In genomic region chr14:120295355-120296220, GRCm38 (mm10) we compare ENCODE assay signal across 8 mouse cellular contexts. TPM values are rescaled to one million over a fixed set of nuclear protein-coding genes. Genes with fewer than 3 reads are reported as not detected.
DNase-seq lines count a peak whose midpoint lies in the region; ATAC-seq and TF ChIP-seq lines count a peak whose summit lies in the region.

No protein-coding gene starts in this region.

- H3K4me1 ChIP-seq in lung, embryonic 15.5 days = peaks cover 95% of the 10 kb centered on the region
- peaks cover 99% of the 10 kb centered on the region for H3K4me1 ChIP-seq in heart, embryonic 13.5 days

- H3K9ac ChIP-seq in lung, embryonic 15.5 days = no peak overlapping the region
- H3K9ac ChIP-seq in heart, embryonic 13.5 days = peak overlapping the region; percentile 72; the same call in 1 of the 2 replicates

- no peaks in the 10 kb centered on the region for H3K36me3 ChIP-seq in lung, embryonic 15.5 days
- H3K36me3 ChIP-seq in heart, embryonic 13.5 days = peaks cover 13% of the 10 kb centered on the region
- no peaks in the 10 kb centered on the region for H3K36me3 ChIP-seq in myocyte (ENCODE audit: control insufficient read depth, insufficient read depth)

- no peak overlapping the region for H3ac ChIP-seq in myocyte (ENCODE audit: control insufficient read depth, insufficient read length)

- H3K4me3 ChIP-seq in lung, embryonic 15.5 days = no peak overlapping the region
- no peak overlapping the region for H3K4me3 ChIP-seq in heart, embryonic 13.5 days
- H3K4me3 ChIP-seq in myocyte = peak overlapping the region; percentile 22

- DNase-seq in cerebellum, postnatal 4 days (ENCODE audit: low spot score in 2 of 2) = no peak
- no peak for DNase-seq in lung, postnatal 14 days
- no peak for DNase-seq in urinary bladder, postnatal 25 days (ENCODE audit: low spot score)

- H3K27ac ChIP-seq in lung, embryonic 15.5 days = peak overlapping the region; percentile 87
- peak overlapping the region; percentile 94 for H3K27ac ChIP-seq in heart, embryonic 13.5 days (replicated peaks)

- ATAC-seq in cerebellum, adult (ENCODE audit: insufficient number of reproducible peaks, low FRiP score, low TSS enrichment) = peak; percentile 40
- ATAC-seq in lung, embryonic 15.5 days (ENCODE audit: borderline replicate concordance, extremely low read depth, low FRiP score, low TSS enrichment) = no peak; the same call in 1 of the 2 replicates
- ATAC-seq in heart, embryonic 13.5 days (ENCODE audit: extremely low read depth, insufficient number of reproducible peaks, low FRiP score, low TSS enrichment) = no peak
- no peak for ATAC-seq in granulocyte monocyte progenitor cell, adult 5-6 weeks (replicated peaks; ENCODE audit: poor library complexity, severe bottlenecking)

- no peak for TF ChIP-seq POLR2A in myocyte (IDR thresholded peaks at IDR 0.05; ENCODE audit: insufficient read length, low read depth)

- peaks cover 87% of the 10 kb centered on the region for H3K79me2 ChIP-seq in myocyte (ENCODE audit: control insufficient read depth, insufficient read depth)

- H3K27me3 ChIP-seq in lung, embryonic 15.5 days = no peaks in the 10 kb centered on the region
- H3K27me3 ChIP-seq in heart, embryonic 13.5 days (replicated peaks) = no peaks in the 10 kb centered on the region
- no peaks in the 10 kb centered on the region for H3K27me3 ChIP-seq in myocyte (ENCODE audit: control insufficient read depth, insufficient read depth, insufficient read length)

- no peaks in the 10 kb centered on the region for H3K9me3 ChIP-seq in lung, embryonic 15.5 days
- no peaks in the 10 kb centered on the region for H3K9me3 ChIP-seq in heart, embryonic 13.5 days

- WGBS in lung, embryonic 15.5 days = 80% methylated on average over 13 of the region's 13 CpGs
- WGBS in heart, embryonic 13.5 days = 76% methylated on average over 13 of the region's 13 CpGs

- H3K4me2 ChIP-seq in lung, embryonic 15.5 days = no peak overlapping the region
- peak overlapping the region; percentile 51 for H3K4me2 ChIP-seq in heart, embryonic 13.5 days
- peak overlapping the region; percentile 89 for H3K4me2 ChIP-seq in myocyte (ENCODE audit: low read depth)

TF ChIP-seq in myocyte, 11 proteins besides CTCF, POLR2A, EP300 and RAD21:
- TF ChIP-seq USF1 (IDR thresholded peaks at IDR 0.05; ENCODE audit: low read depth) = no peak
- no peak for TF ChIP-seq SRF (IDR thresholded peaks at IDR 0.05; ENCODE audit: control insufficient read depth, insufficient read length, low read depth)
- no peak for TF ChIP-seq TCF3 (IDR thresholded peaks at IDR 0.05; ENCODE audit: insufficient read length, low read depth)
- no peak for TF ChIP-seq MYOG (IDR thresholded peaks at IDR 0.05; ENCODE audit: control insufficient read depth in 1 of 3, insufficient read depth in 1 of 3, insufficient read length in 2 of 3, low read depth in 2 of 3)
- no peak for TF ChIP-seq MAX (IDR thresholded peaks at IDR 0.05; ENCODE audit: low read depth)
- no peak for TF ChIP-seq MYOD1 (IDR thresholded peaks at IDR 0.05; ENCODE audit: control insufficient read depth in 1 of 3, insufficient read length in 2 of 3, low read depth in 2 of 3)
- no peak for TF ChIP-seq REST (IDR thresholded peaks at IDR 0.05; ENCODE audit: insufficient read depth, insufficient read length)
- TF ChIP-seq E2F4 (IDR thresholded peaks at IDR 0.05; ENCODE audit: insufficient read depth) = no peak
- no peak for TF ChIP-seq TCF12 (IDR thresholded peaks at IDR 0.05; ENCODE audit: insufficient read depth, poor library complexity, severe bottlenecking)
- TF ChIP-seq CEBPB (IDR thresholded peaks at IDR 0.05; ENCODE audit: insufficient read depth, poor library complexity, severe bottlenecking) = no peak
- no peak for TF ChIP-seq POLR2AphosphoS2 (IDR thresholded peaks at IDR 0.05; ENCODE audit: insufficient read length, low read depth)

RNA-seq across cellular contexts. Expression of gene Mbnl2, which starts 20.1 kb away (rescaled TPM):
- 130 and 141 TPM in 2 replicates for polyA plus RNA-seq in lung, embryonic 15.5 days (2015; fragmentation: Nextera tagmentation; extraction: Ambion mirVana)
- 88.9 and 92.5 TPM in 2 replicates for polyA plus RNA-seq in heart, embryonic 13.5 days (2015; fragmentation: Nextera tagmentation; extraction: Ambion mirVana)
- polyA plus RNA-seq in myocyte (2012; fragmentation: generic; extraction: Trizol) = 38.5 TPM
- total RNA-seq in granulocyte monocyte progenitor cell, adult 5-6 weeks (2014; fragmentation: Nextera tagmentation) = 55.0 and 74.3 TPM in 2 replicates
- 66.8 and 83.5 TPM in 2 replicates for total RNA-seq in granulocyte monocyte progenitor cell, adult 5-6 weeks (2017)
